Mouse (Mus musculus) kidney, postnatal 25 days (tissue): ENCODE results near the gene Ttc21a.

Experiments used
- DNase-seq, 2 experiments: peaks; one replicate each; pipeline ENCODE4 v3.0.0; 2021; ENCODE audit warnings: mixed read lengths in 2 of 2

The Ttc21a gene

DNA sequence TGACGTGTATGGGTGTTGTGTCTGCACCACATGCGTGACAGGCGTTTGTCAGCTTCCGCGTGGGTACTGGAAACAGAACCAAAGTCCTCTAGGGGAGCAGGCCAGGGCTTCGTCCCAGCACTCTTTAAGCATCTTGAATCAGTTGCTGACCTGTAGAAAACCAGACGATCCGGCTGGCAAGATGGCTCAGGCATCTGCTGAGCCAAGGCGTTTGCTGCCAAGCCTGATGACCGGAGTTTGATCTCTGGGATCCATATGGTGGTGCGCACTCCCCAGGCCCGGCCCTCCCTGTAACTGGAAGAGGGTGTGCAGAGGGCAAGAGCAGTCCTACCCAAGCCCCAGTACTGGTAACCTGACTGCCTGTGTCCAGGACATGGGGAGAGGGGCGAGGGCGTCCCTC is 4.5 kb downstream of the Ttc21a start:
- no peak for DNase-seq

- no peak for DNase-seq
These were observed 5.9 kb downstream of the Ttc21a start for GRCm38 (mm10) chr9:119943326-119943725.

DNA sequence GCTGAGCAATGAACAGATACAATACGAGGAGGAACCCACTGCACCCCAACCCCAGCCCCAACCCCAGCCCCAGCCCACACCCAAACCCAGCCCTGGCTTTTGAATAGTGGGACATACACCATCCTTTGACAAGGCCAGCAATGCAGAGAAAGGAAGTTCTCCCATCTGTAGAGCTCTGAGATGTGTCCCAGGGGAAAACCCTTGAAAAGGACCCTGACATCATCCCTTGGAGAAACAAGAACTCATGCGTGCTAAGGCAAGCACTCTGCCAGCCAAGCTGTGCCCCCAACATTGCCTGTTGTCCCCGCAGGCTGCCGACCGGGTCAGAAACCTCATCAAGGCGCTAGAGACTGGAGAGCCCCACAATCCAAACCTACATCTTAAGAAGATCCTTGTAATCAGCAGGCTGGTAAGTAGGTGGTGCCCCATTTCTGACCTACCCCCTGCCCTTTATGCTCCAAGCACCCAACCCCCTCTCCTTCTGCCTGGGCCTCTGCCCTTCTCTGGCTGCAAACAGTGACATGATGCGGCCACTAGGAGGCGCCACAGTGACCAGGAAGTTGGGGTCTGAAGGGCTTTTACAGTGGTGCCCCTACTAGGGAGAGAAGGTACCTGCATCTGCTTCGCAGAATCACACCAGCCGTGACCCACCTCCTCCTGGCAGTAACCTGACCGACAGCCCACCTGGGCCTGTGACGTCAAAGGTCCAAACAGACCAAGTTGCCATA is 7.9 kb downstream of the Ttc21a start:
- DNase-seq: no peak

DNA sequence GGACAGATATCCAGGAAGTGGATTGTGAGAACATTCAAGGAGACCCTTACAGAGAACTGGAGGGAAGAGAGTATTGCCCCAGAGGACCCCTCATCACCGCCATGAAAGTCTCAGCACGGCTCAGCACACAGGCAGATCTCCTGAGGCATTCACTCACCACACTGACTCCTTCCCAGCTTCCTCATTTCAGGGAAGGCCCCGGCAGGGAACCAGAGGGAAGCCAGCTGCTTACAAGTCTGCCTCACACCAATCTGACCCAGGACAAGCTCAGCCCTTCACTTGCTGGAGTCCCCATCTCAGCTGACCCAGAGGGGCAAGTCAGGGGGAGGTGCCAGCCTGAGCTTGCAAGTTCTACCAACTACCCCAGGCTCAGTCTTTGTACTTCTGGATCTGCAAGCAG is 11.4 kb downstream of the Ttc21a start:
- DNase-seq: no peak

- DNase-seq: no peak
These were observed 13.0 kb downstream of the Ttc21a start for GRCm38 (mm10) chr9:119950434-119950833.

- DNase-seq: no peak
These were observed 14.0 kb downstream of the Ttc21a start for GRCm38 (mm10) chr9:119951388-119951787.

DNA sequence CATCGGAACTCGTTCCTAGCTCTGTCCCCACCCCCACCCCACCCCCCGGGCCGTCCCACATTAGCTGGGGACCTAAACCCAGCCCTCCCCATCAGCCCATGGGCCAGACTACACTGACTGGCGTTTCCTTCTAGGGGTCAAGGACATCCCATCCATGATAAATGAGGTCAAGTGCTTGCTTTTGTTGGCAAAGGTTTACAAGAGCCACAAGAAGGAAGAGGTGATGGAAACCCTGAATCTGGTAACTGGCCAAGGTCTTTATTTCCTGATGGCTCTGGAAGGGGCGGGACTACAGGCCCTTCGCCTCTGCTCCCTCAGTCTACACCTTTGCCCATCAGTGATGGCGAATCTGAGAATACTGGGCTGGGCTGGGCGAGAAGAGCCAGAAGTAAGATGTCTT is 21.4 kb downstream of the Ttc21a start:
- DNase-seq: no peak

- DNase-seq: no peak
These were observed 24.8 kb downstream of the Ttc21a start for GRCm38 (mm10) chr9:119962216-119962615.

GRCm38 (mm10) chr9:119962987-119963667 is 25.7 kb downstream of the Ttc21a start:
- DNase-seq: peak; percentile 86 to 89

GRCm38 (mm10) chr9:119964206-119964605 is 26.8 kb downstream of the Ttc21a start:
- DNase-seq: peak; percentile 32 to 81

DNA sequence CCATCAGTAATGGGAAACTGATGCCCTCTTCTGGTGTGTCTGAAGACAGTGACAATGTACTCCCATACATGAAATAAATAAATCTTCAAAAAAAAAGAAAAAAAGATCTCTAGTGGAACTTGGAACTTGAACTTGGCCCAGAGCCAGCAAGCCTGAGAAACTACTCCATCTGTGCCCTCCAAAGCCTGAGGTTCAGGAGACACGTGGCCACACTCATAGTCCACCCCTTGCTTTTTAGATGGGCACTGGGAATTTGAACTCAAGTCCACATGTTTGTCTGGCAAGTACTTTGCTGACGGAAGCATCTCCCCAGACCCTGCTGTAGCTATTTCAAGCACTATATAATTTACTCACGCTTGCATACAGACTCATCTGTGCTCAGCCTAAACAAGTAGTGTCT is 27.8 kb downstream of the Ttc21a start:
- peak; percentile 71 to 86 for DNase-seq

- DNase-seq: peak in 1 of 2 experiments; percentile 30
These were observed 29.0 kb downstream of the Ttc21a start for GRCm38 (mm10) chr9:119966221-119966910.

GRCm38 (mm10) chr9:119969811-119970210 is 32.4 kb downstream of the Ttc21a start:
- no peak for DNase-seq

- peak; percentile 83 to 86 for DNase-seq
These were observed 32.8 kb downstream of the Ttc21a start for GRCm38 (mm10) chr9:119970221-119970620.

DNA sequence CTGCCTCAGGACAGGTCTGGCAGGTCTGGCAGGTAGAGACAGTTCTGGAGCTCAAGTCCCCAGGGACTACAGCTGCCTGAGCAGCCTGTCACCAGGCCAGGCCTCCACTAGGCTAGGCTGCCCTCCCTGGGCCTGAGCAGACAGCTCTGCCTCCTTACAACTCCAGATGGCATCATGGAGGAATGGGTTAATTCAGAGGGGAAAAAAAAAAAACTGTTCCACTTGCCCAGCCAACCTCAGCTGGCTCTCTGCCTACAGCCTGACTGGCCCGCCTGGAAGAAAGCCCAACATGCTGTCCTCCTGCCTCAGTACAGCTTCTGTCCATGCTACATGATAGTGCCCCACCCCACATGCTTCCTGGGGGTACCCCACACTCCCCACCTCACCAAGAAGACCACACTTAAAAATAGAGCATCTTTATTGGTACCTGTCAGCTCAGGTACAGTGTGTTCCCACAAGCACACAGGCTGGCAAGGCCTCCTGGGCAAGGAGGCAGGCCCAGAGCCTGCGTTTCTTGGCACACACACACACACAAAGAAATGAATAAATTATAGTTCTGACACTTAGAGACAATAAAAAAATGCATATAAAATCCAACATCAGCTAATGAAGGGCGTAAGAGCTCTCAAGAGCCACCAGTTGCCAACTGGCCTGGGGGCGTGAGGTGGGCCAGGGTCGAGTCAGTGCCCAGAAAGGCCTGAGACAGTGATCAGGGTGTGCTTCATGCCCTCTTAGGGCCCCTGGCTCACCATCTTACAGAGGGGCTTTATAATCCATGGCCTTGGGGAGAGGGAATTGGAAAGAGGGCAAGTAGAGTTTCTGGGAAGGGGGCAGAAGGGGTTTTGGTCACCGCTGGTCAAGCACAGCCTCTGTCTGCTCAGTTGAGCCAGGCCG is 33.6 kb downstream of the Ttc21a start:
- peak; percentile 76 to 78 for DNase-seq

- peak in 1 of 2 experiments; percentile 36 for DNase-seq
These were observed 34.8 kb downstream of the Ttc21a start for GRCm38 (mm10) chr9:119972166-119972565.

DNA sequence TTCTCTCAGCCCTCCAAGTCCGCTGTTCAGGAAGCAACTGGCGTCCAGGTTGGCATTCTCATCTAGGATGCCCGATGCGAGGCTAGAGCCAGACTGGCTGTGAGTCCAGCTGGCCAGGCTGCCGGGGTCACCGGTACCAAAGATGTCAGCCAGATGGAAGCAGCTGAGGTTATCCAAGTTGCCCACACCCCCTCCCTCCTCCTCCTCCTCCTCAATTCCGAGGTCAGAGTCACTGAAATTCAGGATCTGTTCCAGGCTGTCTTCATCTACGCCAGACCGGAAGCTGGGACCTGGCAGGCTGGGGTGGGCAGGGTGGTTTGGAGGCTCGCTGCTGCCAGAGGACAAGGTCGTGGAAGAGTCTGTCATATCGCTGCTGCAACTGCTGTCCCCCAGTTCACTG is 35.2 kb downstream of the Ttc21a start:
- DNase-seq: peak in 1 of 2 experiments; percentile 50

GRCm38 (mm10) chr9:119973281-119973680 is 35.9 kb downstream of the Ttc21a start:
- peak in 1 of 2 experiments; percentile 36 for DNase-seq

GRCm38 (mm10) chr9:119973869-119974520 is 36.6 kb downstream of the Ttc21a start:
- peak; percentile 48 to 50 for DNase-seq

- DNase-seq: no peak
These were observed 37.2 kb downstream of the Ttc21a start for GRCm38 (mm10) chr9:119974609-119975008.

DNA sequence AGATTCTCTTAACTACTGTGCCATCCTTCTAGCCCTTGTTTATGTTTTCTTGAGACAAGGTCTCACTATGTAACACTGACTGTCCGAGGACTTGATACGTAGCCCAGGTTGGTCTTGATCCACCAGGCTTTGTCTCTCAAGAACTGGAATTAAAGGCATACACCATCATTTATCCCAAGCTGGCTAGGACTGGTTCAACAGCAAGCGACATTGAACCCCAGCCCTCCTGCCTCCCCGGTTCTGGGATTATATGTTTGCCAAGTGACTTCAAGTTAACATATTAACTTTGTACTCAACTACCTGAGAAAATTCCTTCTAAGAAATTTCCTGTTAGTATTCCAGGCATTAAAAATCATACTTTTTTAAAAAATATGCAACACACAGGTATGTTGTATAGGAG is 37.9 kb downstream of the Ttc21a start:
- DNase-seq: peak; percentile 42 to 74
